Mouse (Mus musculus): ENCODE measurements at regions not wholly inside any gene's neighbourhood (a gene's known extent, or its start where the extent isn't known, plus 50 kb on each side); places are given as distances from the start of the nearest gene placed in this dataset.
A peak's percentile ranks its signal among the peaks of the same experiment; 100 is the strongest.
"Not testable (repeated sequence)": the region's sequence is repeated elsewhere in the genome, so short reads cannot be mapped to it uniquely, and the experiment has no call there.

- Histone ChIP-seq H3K27ac (ENCODE audit: insufficient read depth, low read length) (no peak overlapping the region), H3K4me3 (ENCODE audit: extremely low read depth, insufficient read depth, insufficient read length) (no peak overlapping the region), H3K4me1 (ENCODE audit: control insufficient read depth, insufficient read depth, insufficient read length) (peaks cover 19% of the 10 kb centered on the region)
These were observed 85.8 kb upstream of the Ifngr1 start for GRCm38 (mm10) chr10:19505979-19506378.

GRCm38 (mm10) chr10:19506434-19506833, 85.3 kb upstream of the Ifngr1 start:
- H3K4me1 ChIP-seq (ENCODE audit: control insufficient read depth, insufficient read depth, insufficient read length) = peaks cover 19% of the 10 kb centered on the region
- no peak for DNase-seq (ENCODE audit: low read depth in 1 of 2, low spot score in 2 of 2)
- H3K4me3 ChIP-seq (ENCODE audit: extremely low read depth, insufficient read depth, insufficient read length) = no peak overlapping the region
- peak overlapping the region; percentile 24 for H3K27ac ChIP-seq (ENCODE audit: insufficient read depth, low read length)
- TF ChIP-seq CTCF (IDR thresholded peaks at IDR 0.05; ENCODE audit: extremely low read depth, insufficient read depth, insufficient read length, insufficient replicate concordance) = no peak
- no peak for TF ChIP-seq POLR2A (IDR thresholded peaks at IDR 0.05; ENCODE audit: low read depth, low read length)
- H3K36me3 ChIP-seq (ENCODE audit: control insufficient read depth, insufficient read depth, low read length) = no peaks in the 10 kb centered on the region
- H3K27me3 ChIP-seq (ENCODE audit: control insufficient read depth, insufficient read depth, low read length) = no peaks in the 10 kb centered on the region

More at GRCm38 (mm10) chr10:19505979-19506378, 85.8 kb upstream of the Ifngr1 start:
- DNase-seq (ENCODE audit: low read depth in 1 of 2, low spot score in 2 of 2) = peak; percentile 12 to 76
- H3K36me3 ChIP-seq (ENCODE audit: control insufficient read depth, insufficient read depth, low read length) = no peaks in the 10 kb centered on the region
- H3K27me3 ChIP-seq (ENCODE audit: control insufficient read depth, insufficient read depth, low read length) = no peaks in the 10 kb centered on the region
- 23% methylated on average over 6 of the region's 6 CpGs for WGBS
- TF ChIP-seq POLR2A (IDR thresholded peaks at IDR 0.05; ENCODE audit: low read depth, low read length) (no peak), CTCF (IDR thresholded peaks at IDR 0.05; ENCODE audit: extremely low read depth, insufficient read depth, insufficient read length, insufficient replicate concordance) (no peak)

GRCm38 (mm10) chr10:19508221-19508745, 83.5 kb upstream of the Ifngr1 start:
- 38% methylated on average over 5 of the region's 5 CpGs for WGBS
- H3K4me1 ChIP-seq (ENCODE audit: control insufficient read depth, insufficient read depth, insufficient read length) = peaks cover 19% of the 10 kb centered on the region
- H3K4me3 ChIP-seq (ENCODE audit: extremely low read depth, insufficient read depth, insufficient read length) = no peak overlapping the region
- no peaks in the 10 kb centered on the region for H3K36me3 ChIP-seq (ENCODE audit: control insufficient read depth, insufficient read depth, low read length)
- DNase-seq (ENCODE audit: low read depth in 1 of 2, low spot score in 2 of 2) = peak in 1 of 2 experiments; percentile 36
- H3K27me3 ChIP-seq (ENCODE audit: control insufficient read depth, insufficient read depth, low read length) = no peaks in the 10 kb centered on the region
- no peak overlapping the region for H3K27ac ChIP-seq (ENCODE audit: insufficient read depth, low read length)
- TF ChIP-seq POLR2A (IDR thresholded peaks at IDR 0.05; ENCODE audit: low read depth, low read length) (no peak), CTCF (IDR thresholded peaks at IDR 0.05; ENCODE audit: extremely low read depth, insufficient read depth, insufficient read length, insufficient replicate concordance) (no peak)

GRCm38 (mm10) chr10:19510047-19510446, 81.7 kb upstream of the Ifngr1 start:
- Histone ChIP-seq H3K27ac (ENCODE audit: insufficient read depth, low read length) (no peak overlapping the region), H3K27me3 (ENCODE audit: control insufficient read depth, insufficient read depth, low read length) (no peaks in the 10 kb centered on the region), H3K36me3 (ENCODE audit: control insufficient read depth, insufficient read depth, low read length) (no peaks in the 10 kb centered on the region), H3K4me1 (ENCODE audit: control insufficient read depth, insufficient read depth, insufficient read length) (peaks cover 19% of the 10 kb centered on the region), H3K4me3 (ENCODE audit: extremely low read depth, insufficient read depth, insufficient read length) (no peak overlapping the region)
- DNase-seq (ENCODE audit: low read depth in 1 of 2, low spot score in 2 of 2) = no peak
- 95% methylated on average over 10 of the region's 10 CpGs for WGBS
- TF ChIP-seq POLR2A (IDR thresholded peaks at IDR 0.05; ENCODE audit: low read depth, low read length) = no peak
- no peak for TF ChIP-seq CTCF (IDR thresholded peaks at IDR 0.05; ENCODE audit: extremely low read depth, insufficient read depth, insufficient read length, insufficient replicate concordance)

- H3K4me1 ChIP-seq (ENCODE audit: control insufficient read depth, insufficient read depth, insufficient read length); H3K36me3 ChIP-seq (ENCODE audit: control insufficient read depth, insufficient read depth, low read length); DNase-seq (ENCODE audit: low read depth in 1 of 2, low spot score in 2 of 2); H3K27ac ChIP-seq (ENCODE audit: insufficient read depth, low read length); H3K4me3 ChIP-seq (ENCODE audit: extremely low read depth, insufficient read depth, insufficient read length); H3K27me3 ChIP-seq (ENCODE audit: control insufficient read depth, insufficient read depth, low read length): not testable (repeated sequence)
These were observed 77.4 kb upstream of the Ifngr1 start for GRCm38 (mm10) chr10:19514366-19514765.

- Histone ChIP-seq H3K4me3 (ENCODE audit: extremely low read depth, insufficient read depth, insufficient read length) (no peak overlapping the region), H3K36me3 (ENCODE audit: control insufficient read depth, insufficient read depth, low read length) (no peaks in the 10 kb centered on the region), H3K4me1 (ENCODE audit: control insufficient read depth, insufficient read depth, insufficient read length) (no peaks in the 10 kb centered on the region), H3K27ac (ENCODE audit: insufficient read depth, low read length) (no peak overlapping the region), H3K27me3 (ENCODE audit: control insufficient read depth, insufficient read depth, low read length) (no peaks in the 10 kb centered on the region)
- no peak for DNase-seq (ENCODE audit: low read depth in 1 of 2, low spot score in 2 of 2)
- 96% methylated on average over 2 of the region's 2 CpGs for WGBS
- TF ChIP-seq CTCF (IDR thresholded peaks at IDR 0.05; ENCODE audit: extremely low read depth, insufficient read depth, insufficient read length, insufficient replicate concordance) (no peak), POLR2A (IDR thresholded peaks at IDR 0.05; ENCODE audit: low read depth, low read length) (no peak)
These were observed 76.9 kb upstream of the Ifngr1 start for GRCm38 (mm10) chr10:19514837-19515236.

GRCm38 (mm10) chr10:19516011-19516410, 75.7 kb upstream of the Ifngr1 start:
- Histone ChIP-seq H3K27ac (ENCODE audit: insufficient read depth, low read length) (no peak overlapping the region), H3K4me1 (ENCODE audit: control insufficient read depth, insufficient read depth, insufficient read length) (no peaks in the 10 kb centered on the region), H3K4me3 (ENCODE audit: extremely low read depth, insufficient read depth, insufficient read length) (no peak overlapping the region), H3K27me3 (ENCODE audit: control insufficient read depth, insufficient read depth, low read length) (no peaks in the 10 kb centered on the region), H3K36me3 (ENCODE audit: control insufficient read depth, insufficient read depth, low read length) (no peaks in the 10 kb centered on the region)
- WGBS = 94% methylated on average over 3 of the region's 3 CpGs
- no peak for TF ChIP-seq POLR2A (IDR thresholded peaks at IDR 0.05; ENCODE audit: low read depth, low read length)
- no peak for TF ChIP-seq CTCF (IDR thresholded peaks at IDR 0.05; ENCODE audit: extremely low read depth, insufficient read depth, insufficient read length, insufficient replicate concordance)
- no peak for DNase-seq (ENCODE audit: low read depth in 1 of 2, low spot score in 2 of 2)
